Mouse (Mus musculus) left cerebral cortex, postnatal 4 days (tissue): ENCODE results near the gene Lgr4. TPM values are rescaled to one million over a fixed set of nuclear protein-coding genes. Genes with fewer than 3 reads are reported as not detected.
A peak's percentile ranks its signal among the peaks of the same experiment; 100 is the strongest.

Experiments
- DNase-seq: peaks from one replicate; pipeline ENCODE4 v3.0.0-alpha.2; 2022
- intact Hi-C: fragments of 180-260 bp; cut with DNase I; formaldehyde crosslinking; loops from one replicate; pipeline ENCODE4 v1.15.1; 2025
- total RNA-seq, 2 experiments: library from RNA; stranded (reverse); gene quantifications; 2 replicates each; pipeline ENCODE4 v1.2.3; 2021

Gene Lgr4
- total RNA-seq, 2 experiments from 2014 or later, result 17.1 to 20.1 TPM

- no peak for DNase-seq
- intact Hi-C loops, result no loop called here
These were observed 90.2 kb downstream of the Lgr4 start for GRCm38 (mm10) chr2:110007423-110008267.

- intact Hi-C loops, result no loop called here
These were observed 92.0 kb downstream of the Lgr4 start for GRCm38 (mm10) chr2:110009449-110009848.

GRCm38 (mm10) chr2:110012184-110012725 is 94.8 kb downstream of the Lgr4 start:
- intact Hi-C loops, result loop anchor here (10.0 kb wide), 1 partner anchor 193 kb away; no protein-coding TSS in a partner anchor
- DNase-seq, result no peak

More at GRCm38 (mm10) chr2:110009449-110009848, 92.0 kb downstream of the Lgr4 start:
- DNase-seq, result no peak

- intact Hi-C loops, result loop anchor here (5.0 to 10.0 kb wide), 2 partner anchors 100 to 188 kb away; partner anchors contain the start of gene Lgr4
- DNase-seq, result no peak
These were observed 99.6 kb downstream of the Lgr4 start for GRCm38 (mm10) chr2:110017087-110017486.

GRCm38 (mm10) chr2:110017616-110018505 is 100.4 kb downstream of the Lgr4 start, which contains the start of gene Ccdc34:
TSS of gene Ccdc34 (plus strand) at chr2:110017817.
- DNase-seq, result peak; percentile 95
- intact Hi-C loops, result loop anchor here (5.0 to 10.0 kb wide), 2 partner anchors 101 to 187 kb away; partner anchors contain the start of gene Lgr4

GRCm38 (mm10) chr2:110019656-110020055 is 102.2 kb downstream of the Lgr4 start:
- intact Hi-C loops, result loop anchor here (5.0 to 10.0 kb wide), 2 partner anchors 102 to 185 kb away; partner anchors contain the start of gene Lgr4

GRCm38 (mm10) chr2:110020430-110020829 is 103.0 kb downstream of the Lgr4 start:
- intact Hi-C loops, result no loop called here
- DNase-seq, result no peak

More at GRCm38 (mm10) chr2:110019656-110020055, 102.2 kb downstream of the Lgr4 start:
- no peak for DNase-seq

GRCm38 (mm10) chr2:110036265-110036664 is 118.8 kb downstream of the Lgr4 start:
- no peak for DNase-seq
- intact Hi-C loops, result loop anchor here (10.0 kb wide), 1 partner anchor 509 kb away; no protein-coding TSS in a partner anchor

GRCm38 (mm10) chr2:110036665-110037064 is 119.2 kb downstream of the Lgr4 start:
- no peak for DNase-seq
- intact Hi-C loops, result loop anchor here (10.0 kb wide), 1 partner anchor 508 kb away; no protein-coding TSS in a partner anchor

GRCm38 (mm10) chr2:110037221-110037620 is 119.8 kb downstream of the Lgr4 start:
- intact Hi-C loops, result loop anchor here (10.0 kb wide), 1 partner anchor 508 kb away; no protein-coding TSS in a partner anchor
- DNase-seq, result no peak

- DNase-seq, result no peak
- intact Hi-C loops, result loop anchor here (10.0 kb wide), 1 partner anchor 506 kb away; no protein-coding TSS in a partner anchor
These were observed 120.9 kb downstream of the Lgr4 start for GRCm38 (mm10) chr2:110038341-110038740.

- DNase-seq, result no peak
- intact Hi-C loops, result no loop called here
These were observed 125.7 kb downstream of the Lgr4 start for GRCm38 (mm10) chr2:110042861-110043760.

- no peak for DNase-seq
- intact Hi-C loops, result no loop called here
These were observed 141.0 kb downstream of the Lgr4 start for GRCm38 (mm10) chr2:110058424-110058823.

- DNase-seq, result no peak
- intact Hi-C loops, result no loop called here
These were observed 145.7 kb downstream of the Lgr4 start for GRCm38 (mm10) chr2:110063131-110063530.

Other genes with a start within 250 kb of the Lgr4 start
- 1 to 10 TPM; 3.7 to 5.0 TPM for gene Bdnf, start 242.9 kb upstream of the Lgr4 start, total RNA-seq
- gene Lin7c, start 26.8 kb upstream of the Lgr4 start, total RNA-seq, result 100 to 1,000 TPM; 230 to 234 TPM
- gene Ccdc34, start 100.2 kb downstream of the Lgr4 start, total RNA-seq, result 10 to 100 TPM; 29.4 to 32.5 TPM